Mouse (Mus musculus) cortical plate, adult 2 months (tissue): ENCODE results near the gene Ext2.

Experiments used
- CTCF ChIP-seq: fragments of 200-500 bp; IDR thresholded peaks from 2 replicates; pipeline ENCODE4 v1.5.1; 2011; ENCODE audit warnings: mild to moderate bottlenecking, control low read depth, low read length; ENCODE audit not compliant: insufficient read depth; ENCODE audit errors: extremely low read depth
- POLR2A ChIP-seq: fragments of 200-500 bp; IDR thresholded peaks from 2 replicates; pipeline ENCODE4 v1.6.1; 2011; ENCODE audit warnings: mild to moderate bottlenecking, low read length, control low read depth; ENCODE audit not compliant: insufficient read depth; ENCODE audit errors: extremely low read depth

DNA sequence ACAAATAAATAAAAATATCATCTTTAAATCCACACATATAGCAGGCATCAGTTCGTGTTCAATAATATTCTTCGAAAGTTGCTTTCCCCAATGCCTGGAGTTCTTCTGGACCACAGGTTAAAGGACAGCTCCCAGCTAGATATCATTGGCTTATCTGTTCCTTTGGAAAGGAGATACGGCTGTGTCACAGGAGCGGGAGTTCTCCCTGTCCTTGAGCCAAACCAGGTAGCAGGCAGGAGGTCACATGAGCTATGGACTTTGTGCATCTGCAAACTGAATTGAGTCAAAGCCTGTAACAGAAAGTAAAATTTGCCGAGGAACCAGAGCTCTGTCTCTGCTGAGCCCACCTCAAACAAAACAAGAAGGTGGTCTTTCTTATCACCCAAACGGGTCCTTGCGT, 209.3 kb downstream of the Ext2 start:
- no peak for TF ChIP-seq CTCF
- TF ChIP-seq POLR2A = no peak
